Mouse (Mus musculus): ENCODE data around the gene Gucd1. TPM values are rescaled to one million over a fixed set of nuclear protein-coding genes. Genes with fewer than 3 reads are reported as not detected.
"Not testable (repeated sequence)": the region's sequence is repeated elsewhere in the genome, so short reads cannot be mapped to it uniquely, and the experiment has no call there.

Gucd1 gene
- polyA plus RNA-seq, 1 experiment from 2014 or later, result 31.4 TPM

DNA sequence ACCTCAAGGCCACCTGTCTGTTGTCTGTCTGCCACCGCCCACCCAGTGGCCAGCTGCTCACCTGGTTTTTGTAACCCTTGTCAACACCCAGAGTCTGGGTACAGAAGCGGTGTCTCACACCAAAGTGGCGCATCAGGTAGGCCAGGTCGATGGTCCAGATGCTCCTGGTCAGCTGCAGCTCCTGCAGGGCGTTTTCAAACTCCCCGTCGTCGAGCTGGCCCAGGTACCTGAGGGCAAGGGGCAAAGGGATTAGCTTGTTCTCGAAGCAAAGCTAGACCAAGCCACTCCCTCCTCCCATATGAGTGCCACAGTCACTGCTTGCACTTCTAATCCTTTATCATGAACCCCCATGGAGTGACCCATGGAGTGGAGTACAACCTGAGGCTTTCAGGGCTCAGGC is 6.7 kb downstream of the Gucd1 start:
- Histone ChIP-seq H3K9ac (replicated peaks; ENCODE audit: low read length) (no peak overlapping the region), H3K36me3 (replicated peaks; ENCODE audit: control insufficient read depth, insufficient read depth, low read depth, low read length) (peaks cover 12% of the 10 kb centered on the region), H3K4me2 (ENCODE audit: low read depth, low read length) (no peak overlapping the region), H3K4me3 (ENCODE audit: low read depth, low read length) (no peak overlapping the region), H3K27ac (replicated peaks; ENCODE audit: low read depth, low read length) (no peak overlapping the region), H3K4me1 (ENCODE audit: control insufficient read depth, insufficient read depth, low read length) (peaks cover 5% of the 10 kb centered on the region; the same call in 1 of the 2 replicates), H3K9me3 (replicated peaks; ENCODE audit: control insufficient read depth, low read length) (no peaks in the 10 kb centered on the region), H3K27me3 (ENCODE audit: control insufficient read depth, insufficient read depth, low read length) (no peaks in the 10 kb centered on the region)
- no peak for DNase-seq (ENCODE audit: low spot score)
- no peak for ATAC-seq (replicated peaks; ENCODE audit: insufficient number of reproducible peaks, low FRiP score, low TSS enrichment, low read depth)
- WGBS, result 79% methylated on average over 9 of the region's 9 CpGs

DNA sequence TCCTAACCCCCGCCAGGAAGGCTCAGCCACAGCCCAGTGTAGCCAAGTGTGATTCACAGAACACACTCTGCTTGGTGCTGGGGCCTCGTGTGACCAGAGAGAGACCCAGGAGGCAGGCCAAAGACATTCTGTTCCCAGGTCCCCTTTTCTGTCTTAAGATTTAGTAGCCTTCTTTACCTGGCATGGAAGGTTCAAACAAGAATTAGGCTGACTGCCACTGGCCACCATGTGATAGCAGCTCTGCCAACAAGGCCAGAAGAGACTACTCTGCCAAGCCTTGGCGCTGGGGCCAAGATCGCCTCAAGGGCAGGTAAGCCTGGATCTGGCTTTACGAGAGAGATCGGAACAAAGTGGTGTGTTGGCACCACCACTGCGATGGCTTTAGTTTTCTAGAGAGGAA is 7.3 kb downstream of the Gucd1 start:
- ATAC-seq (replicated peaks; ENCODE audit: insufficient number of reproducible peaks, low FRiP score, low TSS enrichment, low read depth) (no peak), DNase-seq (ENCODE audit: low spot score) (no peak)
- Histone ChIP-seq H3K4me3 (ENCODE audit: low read depth, low read length) (no peak overlapping the region), H3K4me1 (ENCODE audit: control insufficient read depth, insufficient read depth, low read length) (no peaks in the 10 kb centered on the region), H3K27me3 (ENCODE audit: control insufficient read depth, insufficient read depth, low read length) (no peaks in the 10 kb centered on the region), H3K9ac (replicated peaks; ENCODE audit: low read length) (no peak overlapping the region), H3K27ac (replicated peaks; ENCODE audit: low read depth, low read length) (no peak overlapping the region), H3K9me3 (replicated peaks; ENCODE audit: control insufficient read depth, low read length) (no peaks in the 10 kb centered on the region), H3K36me3 (replicated peaks; ENCODE audit: control insufficient read depth, insufficient read depth, low read depth, low read length) (peaks cover 12% of the 10 kb centered on the region), H3K4me2 (ENCODE audit: low read depth, low read length) (no peak overlapping the region)
- 91% methylated on average over 7 of the region's 7 CpGs for WGBS

DNA sequence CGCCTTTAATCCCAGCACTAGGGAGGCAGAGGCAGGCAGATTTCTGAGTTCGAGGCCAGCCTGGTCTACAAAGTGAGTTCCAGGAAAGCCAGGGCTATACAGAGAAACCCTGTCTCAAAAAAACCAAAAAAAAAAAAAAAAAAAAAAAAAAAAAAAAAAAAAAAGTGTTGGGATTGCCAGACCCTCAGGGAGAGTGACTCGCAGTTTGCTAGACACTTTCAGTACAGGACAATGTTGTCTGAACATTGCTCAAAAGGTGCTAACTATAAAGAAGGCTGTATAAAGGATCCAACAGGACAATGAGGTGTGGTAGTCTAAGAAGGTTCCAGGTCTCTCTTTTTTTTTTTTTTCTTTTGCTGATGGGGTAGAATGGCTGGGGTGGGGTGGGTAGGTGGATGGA is 11.8 kb downstream of the Gucd1 start:
- not testable (repeated sequence) for DNase-seq (ENCODE audit: low spot score); H3K27ac ChIP-seq (replicated peaks; ENCODE audit: low read depth, low read length); ATAC-seq (replicated peaks; ENCODE audit: insufficient number of reproducible peaks, low FRiP score, low TSS enrichment, low read depth); H3K4me3 ChIP-seq (ENCODE audit: low read depth, low read length); H3K4me2 ChIP-seq (ENCODE audit: low read depth, low read length); H3K4me1 ChIP-seq (ENCODE audit: control insufficient read depth, insufficient read depth, low read length); H3K9me3 ChIP-seq (replicated peaks; ENCODE audit: control insufficient read depth, low read length); H3K9ac ChIP-seq (replicated peaks; ENCODE audit: low read length); H3K36me3 ChIP-seq (replicated peaks; ENCODE audit: control insufficient read depth, insufficient read depth, low read depth, low read length); H3K27me3 ChIP-seq (ENCODE audit: control insufficient read depth, insufficient read depth, low read length)
- 97% methylated on average over 3 of the region's 3 CpGs for WGBS

DNA sequence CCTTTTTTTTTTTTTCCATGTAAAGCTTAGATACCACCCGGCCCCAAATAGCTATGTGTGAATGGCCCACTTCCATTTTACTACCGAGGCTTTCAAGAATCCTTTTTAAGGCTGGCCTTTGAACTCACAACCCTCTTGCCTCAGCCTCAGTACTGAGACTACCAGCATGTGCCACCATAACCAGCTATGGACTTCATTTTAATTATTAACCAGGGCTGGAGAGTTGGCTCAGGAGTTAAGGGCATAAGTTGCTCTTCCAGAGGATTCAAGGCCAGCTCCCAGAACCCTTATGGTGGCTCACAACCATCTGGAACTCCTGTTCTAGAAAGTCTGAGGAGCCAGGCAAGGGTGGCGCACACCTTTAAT is 12.7 kb downstream of the Gucd1 start:
- Histone ChIP-seq H3K27me3 (ENCODE audit: control insufficient read depth, insufficient read depth, low read length) (no peaks in the 10 kb centered on the region), H3K9me3 (replicated peaks; ENCODE audit: control insufficient read depth, low read length) (no peaks in the 10 kb centered on the region), H3K9ac (replicated peaks; ENCODE audit: low read length) (no peak overlapping the region), H3K4me2 (ENCODE audit: low read depth, low read length) (no peak overlapping the region), H3K27ac (replicated peaks; ENCODE audit: low read depth, low read length) (no peak overlapping the region), H3K4me3 (ENCODE audit: low read depth, low read length) (no peak overlapping the region), H3K4me1 (ENCODE audit: control insufficient read depth, insufficient read depth, low read length) (no peaks in the 10 kb centered on the region), H3K36me3 (replicated peaks; ENCODE audit: control insufficient read depth, insufficient read depth, low read depth, low read length) (peaks cover 7% of the 10 kb centered on the region)
- WGBS, result 85% methylated on average over 3 of the region's 3 CpGs
- ATAC-seq (replicated peaks; ENCODE audit: insufficient number of reproducible peaks, low FRiP score, low TSS enrichment, low read depth) (no peak), DNase-seq (ENCODE audit: low spot score) (no peak)

DNA sequence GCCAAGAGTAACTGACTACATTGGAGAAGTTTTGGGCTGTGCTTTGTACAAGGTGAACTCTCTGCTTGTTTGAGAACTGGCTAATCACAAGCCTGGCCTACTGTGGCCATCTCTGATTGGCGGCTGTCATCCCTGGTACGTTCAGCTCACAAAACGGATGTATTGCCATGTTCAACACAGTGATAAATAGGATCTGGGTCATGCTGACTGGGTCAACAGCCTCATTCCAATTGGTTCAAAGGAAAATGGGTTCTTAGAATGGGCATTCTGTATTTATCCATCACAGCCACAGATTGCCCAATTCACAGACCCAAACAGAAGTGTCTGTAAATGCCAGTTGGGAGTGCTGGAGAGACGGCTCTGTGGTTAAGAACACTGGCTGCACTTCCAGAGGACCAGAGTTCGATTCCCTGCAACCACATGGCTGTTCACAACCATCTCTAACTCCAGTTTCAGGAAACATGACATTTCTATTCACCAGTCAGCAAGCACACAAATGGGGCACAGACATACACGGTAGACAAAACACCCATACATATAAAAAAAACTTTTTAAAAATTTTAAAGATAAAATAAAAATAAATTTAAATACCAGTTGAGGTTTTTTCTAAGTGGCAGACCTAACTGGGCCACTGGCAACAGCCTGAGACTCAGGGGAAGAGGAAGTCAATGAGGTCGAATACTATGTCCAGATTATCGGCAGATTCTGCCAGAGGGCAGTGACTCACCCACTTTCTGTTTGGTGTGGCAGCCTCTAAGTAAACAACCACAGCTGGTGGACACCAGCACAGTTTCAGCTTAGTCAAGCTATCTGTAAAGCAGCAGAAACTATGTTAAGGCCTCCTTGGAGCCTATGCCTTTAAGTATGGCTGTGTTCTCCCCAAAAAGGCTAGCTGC is 13.3 kb downstream of the Gucd1 start:
- no peak overlapping the region for H3K27ac ChIP-seq (replicated peaks; ENCODE audit: low read depth, low read length)
- H3K36me3 ChIP-seq (replicated peaks; ENCODE audit: control insufficient read depth, insufficient read depth, low read depth, low read length), result peaks cover 6% of the 10 kb centered on the region; the same call in 1 of the 2 replicates
- ATAC-seq (replicated peaks; ENCODE audit: insufficient number of reproducible peaks, low FRiP score, low TSS enrichment, low read depth), result no peak
- 79% methylated on average over 8 of the region's 8 CpGs for WGBS
- H3K4me2 ChIP-seq (ENCODE audit: low read depth, low read length), result no peak overlapping the region
- H3K4me3 ChIP-seq (ENCODE audit: low read depth, low read length), result no peak overlapping the region
- no peaks in the 10 kb centered on the region for H3K27me3 ChIP-seq (ENCODE audit: control insufficient read depth, insufficient read depth, low read length)
- H3K9me3 ChIP-seq (replicated peaks; ENCODE audit: control insufficient read depth, low read length), result no peaks in the 10 kb centered on the region
- no peak for DNase-seq (ENCODE audit: low spot score)
- H3K9ac ChIP-seq (replicated peaks; ENCODE audit: low read length), result no peak overlapping the region
- H3K4me1 ChIP-seq (ENCODE audit: control insufficient read depth, insufficient read depth, low read length), result no peaks in the 10 kb centered on the region

DNA sequence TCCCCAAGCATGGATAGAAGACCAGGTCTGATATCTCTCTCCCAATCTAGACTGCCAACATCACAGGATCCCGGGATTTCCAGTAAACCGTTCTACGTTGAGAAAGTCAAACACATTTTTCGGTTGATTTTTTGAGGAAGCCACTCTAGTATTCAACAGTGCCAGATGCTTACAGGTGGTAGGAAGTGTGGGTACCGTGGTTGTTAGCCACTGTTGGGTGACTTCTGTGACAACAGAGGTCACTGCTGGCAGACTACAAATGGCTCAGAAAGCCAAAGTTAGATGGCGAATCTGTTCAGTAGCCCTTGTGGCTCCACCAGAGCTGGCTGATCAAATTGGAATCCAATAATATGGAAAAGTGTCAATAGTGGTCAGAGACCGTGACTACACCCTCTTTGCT is 14.1 kb downstream of the Gucd1 start:
- Histone ChIP-seq H3K36me3 (replicated peaks; ENCODE audit: control insufficient read depth, insufficient read depth, low read depth, low read length) (peaks cover 2% of the 10 kb centered on the region; the same call in 1 of the 2 replicates), H3K9me3 (replicated peaks; ENCODE audit: control insufficient read depth, low read length) (no peaks in the 10 kb centered on the region), H3K27me3 (ENCODE audit: control insufficient read depth, insufficient read depth, low read length) (no peaks in the 10 kb centered on the region), H3K4me2 (ENCODE audit: low read depth, low read length) (no peak overlapping the region), H3K4me1 (ENCODE audit: control insufficient read depth, insufficient read depth, low read length) (no peaks in the 10 kb centered on the region), H3K9ac (replicated peaks; ENCODE audit: low read length) (no peak overlapping the region), H3K4me3 (ENCODE audit: low read depth, low read length) (no peak overlapping the region), H3K27ac (replicated peaks; ENCODE audit: low read depth, low read length) (no peak overlapping the region)
- ATAC-seq (replicated peaks; ENCODE audit: insufficient number of reproducible peaks, low FRiP score, low TSS enrichment, low read depth), result no peak
- DNase-seq (ENCODE audit: low spot score), result no peak
- WGBS, result 95% methylated on average over 7 of the region's 7 CpGs

DNA sequence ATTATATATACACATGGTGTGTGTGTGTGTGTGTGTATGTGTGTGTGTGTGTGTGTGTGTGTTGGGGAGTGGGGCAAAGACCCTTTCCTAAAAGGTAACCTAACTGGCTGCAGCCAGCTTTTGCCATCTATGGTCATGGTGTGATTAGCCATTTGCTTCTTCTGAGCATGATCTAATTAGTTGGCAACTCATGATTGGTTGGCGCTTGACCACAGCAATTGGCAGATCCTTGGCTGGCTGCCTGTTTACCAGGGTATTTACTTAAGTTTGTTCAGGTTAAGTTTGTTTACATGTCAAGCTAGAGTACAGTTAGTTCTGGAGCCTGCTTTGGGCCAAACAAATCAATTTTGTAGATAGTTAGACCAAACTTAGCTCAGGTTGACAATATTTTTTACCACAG is 16.1 kb downstream of the Gucd1 start:
- ATAC-seq (replicated peaks; ENCODE audit: insufficient number of reproducible peaks, low FRiP score, low TSS enrichment, low read depth), result no peak
- H3K4me2 ChIP-seq (ENCODE audit: low read depth, low read length), result no peak overlapping the region
- whole genome bisulfite sequencing, result 86% methylated on average over 1 of the region's 1 CpGs

DNA sequence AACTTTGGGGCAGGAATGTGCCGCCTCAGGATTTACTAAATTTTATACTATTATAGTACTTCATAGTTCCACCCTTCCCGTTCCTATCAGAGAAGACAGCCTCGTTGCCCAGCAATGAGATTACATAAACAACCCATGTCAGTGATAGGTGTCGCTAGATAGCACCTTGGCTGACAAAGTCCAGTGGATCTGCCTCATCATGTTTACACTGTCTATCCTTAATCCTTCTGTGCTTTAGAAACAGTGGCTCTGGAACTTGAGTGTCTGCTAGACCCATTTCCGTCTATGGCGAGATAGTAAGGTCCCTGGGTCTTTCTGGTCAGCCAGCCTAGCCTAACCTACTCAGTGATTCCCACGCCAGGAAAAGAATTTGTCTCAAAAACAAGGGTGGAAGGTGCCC is 17.4 kb downstream of the Gucd1 start:
- no peak for ATAC-seq (replicated peaks; ENCODE audit: insufficient number of reproducible peaks, low FRiP score, low TSS enrichment, low read depth)
- Histone ChIP-seq H3K9ac (replicated peaks; ENCODE audit: low read length) (no peak overlapping the region), H3K4me2 (ENCODE audit: low read depth, low read length) (no peak overlapping the region), H3K27ac (replicated peaks; ENCODE audit: low read depth, low read length) (no peak overlapping the region), H3K9me3 (replicated peaks; ENCODE audit: control insufficient read depth, low read length) (no peaks in the 10 kb centered on the region), H3K4me3 (ENCODE audit: low read depth, low read length) (no peak overlapping the region), H3K4me1 (ENCODE audit: control insufficient read depth, insufficient read depth, low read length) (no peaks in the 10 kb centered on the region), H3K27me3 (ENCODE audit: control insufficient read depth, insufficient read depth, low read length) (no peaks in the 10 kb centered on the region), H3K36me3 (replicated peaks; ENCODE audit: control insufficient read depth, insufficient read depth, low read depth, low read length) (no peaks in the 10 kb centered on the region)
- 76% methylated on average over 7 of the region's 7 CpGs for WGBS
- DNase-seq (ENCODE audit: low spot score), result no peak

More for the DNA sequence above, 16.1 kb downstream of the Gucd1 start:
- Histone ChIP-seq H3K4me1 (ENCODE audit: control insufficient read depth, insufficient read depth, low read length) (no peaks in the 10 kb centered on the region), H3K9me3 (replicated peaks; ENCODE audit: control insufficient read depth, low read length) (no peaks in the 10 kb centered on the region), H3K36me3 (replicated peaks; ENCODE audit: control insufficient read depth, insufficient read depth, low read depth, low read length) (no peaks in the 10 kb centered on the region), H3K27ac (replicated peaks; ENCODE audit: low read depth, low read length) (no peak overlapping the region), H3K9ac (replicated peaks; ENCODE audit: low read length) (no peak overlapping the region), H3K27me3 (ENCODE audit: control insufficient read depth, insufficient read depth, low read length) (no peaks in the 10 kb centered on the region), H3K4me3 (ENCODE audit: low read depth, low read length) (no peak overlapping the region)
- DNase-seq (ENCODE audit: low spot score), result no peak
